Mouse (Mus musculus) gastrocnemius, adult 2 months (tissue): ENCODE data around the gene Mxra7. TPM values are rescaled to one million over a fixed set of nuclear protein-coding genes. Genes with fewer than 3 reads are reported as not detected.
A peak's percentile ranks its signal among the peaks of the same experiment; 100 is the strongest.
"Not testable (repeated sequence)": the region's sequence is repeated elsewhere in the genome, so short reads cannot be mapped to it uniquely, and the experiment has no call there.

Experiments used
- DNase-seq: peaks from one replicate; pipeline ENCODE4 v3.0.0; 2022
- H3K27ac ChIP-seq: fragments of 200-600 bp; 2 replicates; pipeline ENCODE4 v1.8.1; 2022; ENCODE audit warnings: mild to moderate bottlenecking
- H3K4me3 ChIP-seq: fragments of 200-600 bp; 2 replicates; pipeline ENCODE4 v1.8.1; 2022; ENCODE audit warnings: mild to moderate bottlenecking, moderate library complexity
- CTCF ChIP-seq: fragments of 200-600 bp; IDR thresholded peaks from 2 replicates; pipeline ENCODE4 v1.8.1; 2022; ENCODE audit warnings: antibody characterized with exemption, mild to moderate bottlenecking, moderate library complexity
- intact Hi-C: fragments of 180-260 bp; cut with DNase I; formaldehyde crosslinking; loops from one replicate; pipeline ENCODE4 v1.15.1; 2025
- total RNA-seq, 2 experiments: library from RNA; stranded (reverse); gene quantifications; 2 replicates each; pipeline ENCODE4 v1.2.3; 2021

Mxra7 gene
- total RNA-seq, 2 experiments from 2014 or later, result 6.7 to 12.7 TPM

GRCm38 (mm10) chr11:116842531-116843260 is 14.8 kb upstream of the Mxra7 start:
- Histone ChIP-seq H3K27ac (peak overlapping the region; percentile 99), H3K4me3 (peak overlapping the region; percentile 93)
- no peak for TF ChIP-seq CTCF
- DNase-seq, result peak; percentile 80
- intact Hi-C loops, result loop anchor here (1.0 kb wide), 1 partner anchor 10 kb away; the partner anchor contains the start of gene Mfsd11

- peak overlapping the region; percentile 99; the same call in 1 of the 2 replicates for H3K27ac ChIP-seq
- intact Hi-C loops, result no loop called here
- peak overlapping the region; percentile 93 for H3K4me3 ChIP-seq
- TF ChIP-seq CTCF, result no peak
- DNase-seq, result no peak
These were observed 12.9 kb upstream of the Mxra7 start for GRCm38 (mm10) chr11:116840748-116841147.

GRCm38 (mm10) chr11:116839601-116840000 is 11.8 kb upstream of the Mxra7 start:
- intact Hi-C loops, result no loop called here
- H3K27ac ChIP-seq, result peak overlapping the region; percentile 83
- peak overlapping the region; percentile 38 for H3K4me3 ChIP-seq
- no peak for DNase-seq
- TF ChIP-seq CTCF, result no peak

GRCm38 (mm10) chr11:116838936-116839335 is 11.1 kb upstream of the Mxra7 start:
- intact Hi-C loops, result no loop called here
- Histone ChIP-seq H3K4me3 (no peak overlapping the region), H3K27ac (peak overlapping the region; percentile 83)
- TF ChIP-seq CTCF, result peak; percentile 28; the same call in 1 of the 2 replicates
- peak; percentile 74 for DNase-seq

GRCm38 (mm10) chr11:116837441-116837840 is 9.6 kb upstream of the Mxra7 start:
- no peak for TF ChIP-seq CTCF
- H3K27ac ChIP-seq, result peak overlapping the region; percentile 83
- no peak overlapping the region for H3K4me3 ChIP-seq
- intact Hi-C loops, result no loop called here
- DNase-seq, result no peak

GRCm38 (mm10) chr11:116836283-116836682 is 8.4 kb upstream of the Mxra7 start:
- no peak for TF ChIP-seq CTCF
- no peak for DNase-seq
- intact Hi-C loops, result no loop called here
- Histone ChIP-seq H3K4me3 (no peak overlapping the region), H3K27ac (no peak overlapping the region)

- TF ChIP-seq CTCF, result no peak
- intact Hi-C loops, result no loop called here
- DNase-seq, result no peak
- no peak overlapping the region for H3K27ac ChIP-seq
- H3K4me3 ChIP-seq, result no peak overlapping the region
These were observed 7.1 kb upstream of the Mxra7 start for GRCm38 (mm10) chr11:116834954-116835353.

- Histone ChIP-seq H3K4me3 (no peak overlapping the region), H3K27ac (no peak overlapping the region)
- intact Hi-C loops, result no loop called here
- no peak for DNase-seq
- TF ChIP-seq CTCF, result no peak
These were observed 4.4 kb upstream of the Mxra7 start for GRCm38 (mm10) chr11:116832172-116832685.

- intact Hi-C loops, result no loop called here
- DNase-seq, result no peak
- H3K4me3 ChIP-seq, result peak overlapping the region; percentile 86
- TF ChIP-seq CTCF, result no peak
- H3K27ac ChIP-seq, result peak overlapping the region; percentile 91
These were observed 1.0 kb downstream of the Mxra7 start for GRCm38 (mm10) chr11:116826550-116827504.

GRCm38 (mm10) chr11:116825230-116825629 is 2.6 kb downstream of the Mxra7 start:
- no peak for TF ChIP-seq CTCF
- H3K27ac ChIP-seq, result peak overlapping the region; percentile 91
- intact Hi-C loops, result no loop called here
- H3K4me3 ChIP-seq, result peak overlapping the region; percentile 86
- DNase-seq, result no peak

GRCm38 (mm10) chr11:116823885-116824284 is 4.0 kb downstream of the Mxra7 start:
- intact Hi-C loops, DNase-seq, H3K27ac ChIP-seq, H3K4me3 ChIP-seq: not testable (repeated sequence)

- Histone ChIP-seq H3K4me3 (no peak overlapping the region), H3K27ac (peak overlapping the region; percentile 83)
- no peak for DNase-seq
- intact Hi-C loops, result no loop called here
- TF ChIP-seq CTCF, result no peak
These were observed 4.6 kb downstream of the Mxra7 start for GRCm38 (mm10) chr11:116823255-116823654.

- no peak for DNase-seq
- intact Hi-C loops, result no loop called here
- Histone ChIP-seq H3K4me3 (peak overlapping the region; percentile 38), H3K27ac (peak overlapping the region; percentile 83)
- no peak for TF ChIP-seq CTCF
These were observed 5.2 kb downstream of the Mxra7 start for GRCm38 (mm10) chr11:116822626-116823025.
